Mouse (Mus musculus) left cerebral cortex, postnatal 36 days (tissue): ENCODE measurements around the gene Slc2a3. TPM values are rescaled to one million over a fixed set of nuclear protein-coding genes. Genes with fewer than 3 reads are reported as not detected.
"Not testable (repeated sequence)": the region's sequence is repeated elsewhere in the genome, so short reads cannot be mapped to it uniquely, and the experiment has no call there.

Experiments used
- DNase-seq, 2 experiments: peaks; one replicate each; pipeline ENCODE4 v3.0.0; 2021 to 2022; ENCODE audit warnings: low spot score in 2 of 2, mixed read lengths in 1 of 2
- intact Hi-C: fragments of 180-260 bp; cut with DNase I; formaldehyde crosslinking; loops from one replicate; pipeline ENCODE4 v1.15.1; 2025
- total RNA-seq, 2 experiments: library from RNA; stranded (reverse); gene quantifications; 2 replicates each; pipeline ENCODE4 v1.2.3; 2021

The Slc2a3 gene
- total RNA-seq, 2 experiments from 2014 or later: 125 to 138 TPM

DNA sequence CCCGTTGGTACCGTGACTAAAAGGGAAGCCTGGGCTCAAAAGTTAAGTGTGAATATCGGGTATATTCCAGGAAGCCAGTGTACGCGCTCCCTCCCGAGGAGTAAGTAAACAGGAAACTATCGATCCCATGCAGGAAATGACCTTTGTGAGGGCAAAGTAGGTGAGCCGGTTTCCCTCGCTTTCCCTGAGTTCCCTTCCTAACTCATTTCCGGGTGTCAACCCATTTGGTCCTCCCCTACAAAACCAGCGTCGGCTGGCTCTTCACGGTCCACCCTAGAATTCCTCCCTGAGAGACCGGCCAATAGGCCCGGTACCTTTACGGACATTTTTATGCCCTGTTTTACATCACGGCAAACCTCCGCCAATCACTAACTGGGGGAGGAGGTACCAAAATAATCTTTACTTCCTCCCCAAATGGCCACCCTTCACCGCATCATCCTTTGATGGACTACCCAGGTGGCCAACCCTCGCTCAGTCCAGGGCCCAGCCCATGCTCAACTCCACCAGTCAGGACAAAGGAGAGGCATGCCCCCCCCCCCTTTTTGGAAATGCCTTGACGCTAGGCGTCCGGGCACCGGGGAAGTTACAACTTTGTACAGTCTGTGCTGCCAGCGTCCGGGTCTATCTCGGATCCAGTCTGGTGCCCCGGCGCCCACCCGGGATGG, 9.3 kb upstream of the Slc2a3 start:
- intact Hi-C loops: loop anchor here (1.0 to 5.0 kb wide), 3 partner anchors 9 to 62 kb away; partner anchors contain the start of genes Foxj2 and Necap1
- peak; percentile 95 to 97 for DNase-seq

DNA sequence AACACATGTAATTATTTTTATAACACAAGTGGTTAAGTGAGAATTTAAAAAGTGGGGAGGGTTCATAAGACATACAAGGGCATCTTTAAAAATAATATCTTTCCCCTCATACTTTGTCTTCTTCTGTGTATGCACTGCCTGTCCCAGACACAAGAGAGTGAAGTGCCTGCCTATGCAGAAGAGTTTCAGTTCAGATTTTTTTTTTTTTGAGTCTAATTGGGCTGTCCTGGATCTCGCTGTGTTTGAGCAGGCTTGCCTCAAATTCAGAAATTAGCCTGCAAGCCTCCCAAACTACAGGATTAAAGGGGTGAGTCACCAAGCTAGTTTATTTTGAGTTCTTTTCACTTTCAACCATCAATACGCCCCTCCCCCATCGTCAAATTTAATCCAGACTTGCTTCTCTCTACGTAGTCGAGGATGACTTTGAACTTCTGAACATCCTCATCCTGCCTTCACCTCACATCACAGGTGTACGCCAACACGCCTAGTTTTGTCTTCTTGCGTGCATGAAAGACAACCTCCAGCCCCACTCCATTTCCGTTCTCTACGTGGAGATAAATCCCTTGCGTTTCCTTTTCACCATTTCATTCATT, 8.7 kb upstream of the Slc2a3 start:
- DNase-seq: no peak
- intact Hi-C loops: loop anchor here (5.0 kb wide), 2 partner anchors 48 to 62 kb away; partner anchors contain the start of gene Necap1

DNA sequence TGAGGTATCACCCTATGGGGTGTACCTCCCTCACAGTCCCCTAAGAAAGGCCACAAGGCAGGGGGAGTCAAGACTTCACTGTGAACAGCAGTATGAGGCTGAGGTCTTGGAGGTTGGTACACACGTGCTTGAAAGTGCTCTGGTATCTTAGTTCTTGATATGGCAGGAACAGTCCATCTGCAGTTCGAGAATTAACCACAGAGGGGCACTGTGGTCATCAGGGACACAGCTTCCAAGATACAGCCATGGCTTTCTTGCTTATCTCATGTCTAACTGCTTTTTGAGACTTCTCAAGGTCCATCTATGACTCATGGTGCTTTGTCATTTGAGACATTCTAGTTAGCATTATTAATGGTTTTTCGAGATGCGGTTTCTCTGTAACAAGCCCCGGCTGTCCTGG, 3.0 kb upstream of the Slc2a3 start:
- intact Hi-C loops: loop anchor here (5.0 kb wide), 1 partner anchor 62 kb away; no protein-coding TSS in a partner anchor
- DNase-seq: peak; percentile 61 to 77

DNA sequence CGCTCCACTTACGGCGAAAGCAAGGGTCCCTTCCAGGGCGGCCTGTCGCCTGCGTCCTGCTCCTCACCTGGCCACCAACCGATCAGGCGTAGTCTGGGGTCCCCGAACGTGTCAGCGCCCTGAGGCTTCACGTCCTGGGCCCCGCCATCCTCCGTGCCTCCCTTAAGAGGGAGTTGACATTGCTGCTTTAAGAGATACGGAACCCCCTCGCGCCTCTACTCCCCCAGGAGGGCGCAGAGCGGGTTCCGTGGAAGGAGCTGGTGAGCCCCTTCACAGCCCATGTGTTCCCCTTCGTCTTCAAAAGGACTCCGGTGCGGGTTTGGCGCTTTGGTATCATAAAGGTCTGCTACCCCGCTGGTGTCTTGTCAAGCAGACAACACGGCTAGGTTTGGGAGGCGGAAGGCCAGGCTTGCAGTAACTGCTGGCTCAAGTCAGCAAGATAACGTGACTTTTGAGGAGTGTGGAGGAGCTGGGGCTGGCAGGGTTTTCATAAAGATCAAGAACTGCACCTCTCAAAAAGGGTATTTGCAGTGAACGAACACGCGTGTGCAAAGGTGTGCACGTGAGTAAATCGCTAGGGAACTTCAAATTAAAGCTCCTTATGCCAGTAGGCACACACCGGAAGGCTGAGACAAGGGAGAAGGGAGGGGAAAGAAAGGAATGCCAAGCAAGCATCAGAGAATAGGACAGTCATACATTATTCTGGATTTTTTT, 518 bp upstream of the Slc2a3 start:
- DNase-seq: peak; percentile 63 to 65
- intact Hi-C loops: loop anchor here (5.0 kb wide), 1 partner anchor 60 kb away; no protein-coding TSS in a partner anchor

DNA sequence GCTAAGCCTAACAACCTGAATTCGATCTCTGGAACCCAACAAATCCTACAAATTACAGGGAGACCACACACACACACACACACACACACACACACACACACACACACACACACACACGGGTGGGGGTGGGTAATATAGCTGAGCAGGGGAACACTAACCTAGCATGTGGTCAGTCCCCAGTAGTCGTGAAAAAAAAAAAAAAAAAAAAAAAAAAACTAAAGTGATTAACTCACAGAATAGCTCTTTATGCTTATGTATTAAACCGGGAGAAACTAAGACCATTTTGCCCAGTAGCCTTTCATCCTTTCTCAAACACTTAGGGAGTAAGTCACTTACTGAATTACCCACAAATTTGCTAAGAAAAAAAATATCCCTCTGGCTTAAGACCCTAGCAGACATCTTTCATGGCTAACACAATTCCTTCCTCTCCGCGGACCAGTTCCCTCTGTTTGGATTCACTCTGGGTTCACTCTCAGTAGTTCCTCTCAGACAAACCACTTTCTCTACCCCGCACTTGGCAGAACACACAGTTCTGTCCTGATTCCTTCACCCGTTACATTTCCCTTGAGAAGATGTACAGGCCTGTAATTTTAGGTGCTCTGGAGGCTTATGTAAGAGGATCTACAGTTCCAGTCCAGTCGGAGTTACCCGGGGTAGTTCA, 670 bp downstream of the Slc2a3 start:
- intact Hi-C loops: loop anchor here (5.0 kb wide), 1 partner anchor 58 kb away; no protein-coding TSS in a partner anchor
- DNase-seq: peak; percentile 79 to 83

DNA sequence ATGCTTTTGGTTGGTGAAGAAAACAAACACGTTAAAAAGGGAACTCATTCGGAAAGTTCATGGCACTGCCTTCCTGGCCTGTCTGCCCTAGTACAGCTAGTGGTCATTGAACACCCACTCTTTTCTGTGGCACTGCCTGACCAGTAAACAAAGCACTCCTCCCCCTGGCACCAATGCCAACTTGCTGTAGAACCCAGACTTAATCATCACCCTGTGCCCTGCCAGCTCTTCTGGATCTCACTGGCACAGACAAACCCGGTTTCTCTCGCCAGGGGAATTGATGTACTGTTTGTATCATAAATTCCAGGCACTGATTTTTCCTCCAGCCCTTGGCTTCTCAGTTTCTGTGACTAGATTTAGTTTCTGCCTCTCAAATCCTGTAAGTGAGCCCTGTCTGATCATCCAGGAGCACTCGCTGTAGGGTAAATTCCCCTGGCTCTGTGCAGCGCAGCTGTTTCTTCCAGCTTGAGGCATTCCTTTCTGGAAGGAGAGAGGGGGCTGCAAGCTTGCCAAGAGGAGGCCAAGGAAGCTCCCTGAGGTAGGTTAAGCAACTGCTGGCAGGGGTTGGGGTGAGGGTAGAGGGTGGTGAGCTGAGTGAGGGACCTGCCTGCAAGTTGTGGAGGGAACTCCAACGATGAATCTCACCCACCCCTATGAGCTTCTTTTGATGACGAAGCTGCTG, 6.0 kb downstream of the Slc2a3 start:
- intact Hi-C loops: no loop called here
- DNase-seq: peak in 1 of 2 experiments; percentile 13

DNA sequence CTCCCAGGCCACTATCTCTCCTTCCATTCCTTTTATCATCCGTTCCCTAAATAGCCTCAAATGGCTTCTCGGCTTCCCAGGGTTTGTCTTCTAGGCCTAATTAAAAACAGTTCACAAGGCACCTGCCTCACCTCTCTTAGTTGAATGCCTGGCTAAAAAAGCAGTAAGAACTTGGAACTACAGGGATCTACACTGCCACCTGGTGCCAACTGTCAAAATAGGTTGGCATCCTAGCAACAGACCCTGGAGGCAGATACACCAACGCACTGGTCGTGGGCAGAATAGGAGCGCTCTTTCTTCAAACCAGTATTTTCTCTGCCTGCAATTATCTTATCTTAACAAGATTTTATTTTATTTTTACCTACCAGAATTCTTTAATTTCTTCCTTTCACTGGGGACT, 15.2 kb downstream of the Slc2a3 start:
- intact Hi-C loops: loop anchor here (1.0 to 5.0 kb wide), 3 partner anchors 21 to 119 kb away; no protein-coding TSS in a partner anchor

DNA sequence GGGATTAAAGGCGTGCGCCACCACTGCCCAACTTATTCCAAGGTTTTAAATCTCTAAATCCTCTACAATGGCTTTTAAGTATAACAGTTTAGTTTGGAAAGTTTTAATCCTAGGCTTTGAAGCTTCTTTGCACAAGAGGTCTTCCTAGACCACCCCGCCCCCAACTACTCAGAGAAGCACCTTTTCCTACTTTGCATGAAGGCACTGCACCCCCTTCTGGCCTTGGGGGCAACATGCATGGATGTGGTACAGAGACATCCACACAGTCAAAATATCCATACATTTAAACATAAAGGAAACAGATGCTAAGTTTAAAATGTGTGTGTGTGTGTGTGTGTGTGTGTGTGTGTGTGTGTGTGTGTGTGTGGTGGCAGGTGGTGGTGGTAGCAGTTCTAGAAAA, 16.6 kb downstream of the Slc2a3 start:
- no peak for DNase-seq
- intact Hi-C loops: loop anchor here (5.0 kb wide), 1 partner anchor 118 kb away; no protein-coding TSS in a partner anchor

More for the DNA sequence above, 15.2 kb downstream of the Slc2a3 start:
- peak; percentile 72 to 76 for DNase-seq

DNA sequence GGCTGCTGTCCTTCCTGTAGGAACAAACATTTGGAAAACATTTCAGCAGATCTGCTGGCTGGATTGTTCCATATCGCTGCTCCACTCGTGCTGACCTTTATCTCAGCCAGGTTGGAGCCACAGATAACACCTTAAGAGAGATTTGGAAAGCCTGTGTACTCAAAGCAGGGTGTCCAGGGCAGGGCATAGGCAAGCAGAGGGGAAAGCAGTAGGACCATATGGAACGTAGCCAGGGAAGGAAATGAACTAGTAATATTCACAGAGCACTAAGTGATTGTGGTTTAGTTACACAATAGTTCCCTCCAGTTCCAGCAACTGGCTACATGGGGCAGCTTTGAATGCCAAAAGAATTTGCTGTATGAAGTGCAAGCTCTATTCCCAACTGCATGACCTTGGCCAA, 19.3 kb downstream of the Slc2a3 start:
- no peak for DNase-seq
- intact Hi-C loops: no loop called here

DNA sequence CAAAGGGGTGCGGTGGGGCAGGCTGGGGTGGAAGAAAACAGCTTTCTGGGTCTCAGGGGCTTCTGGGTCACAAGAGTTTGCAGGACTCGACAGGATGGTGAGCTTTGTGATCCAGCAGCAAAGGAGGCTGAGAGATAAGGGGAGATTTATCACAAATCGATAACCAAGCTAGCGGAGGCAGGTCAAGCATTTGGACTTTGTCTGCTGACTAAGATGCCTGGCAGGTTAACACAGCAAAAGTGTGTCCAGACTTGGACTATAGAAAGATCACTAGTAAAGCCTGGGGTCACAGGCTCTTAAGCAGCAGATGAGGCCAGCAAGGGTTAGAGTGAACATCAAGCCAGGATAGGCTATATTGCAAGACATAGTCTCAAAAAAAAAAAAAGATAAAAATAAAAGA, 20.3 kb downstream of the Slc2a3 start:
- intact Hi-C loops: no loop called here
- DNase-seq: no peak

DNA sequence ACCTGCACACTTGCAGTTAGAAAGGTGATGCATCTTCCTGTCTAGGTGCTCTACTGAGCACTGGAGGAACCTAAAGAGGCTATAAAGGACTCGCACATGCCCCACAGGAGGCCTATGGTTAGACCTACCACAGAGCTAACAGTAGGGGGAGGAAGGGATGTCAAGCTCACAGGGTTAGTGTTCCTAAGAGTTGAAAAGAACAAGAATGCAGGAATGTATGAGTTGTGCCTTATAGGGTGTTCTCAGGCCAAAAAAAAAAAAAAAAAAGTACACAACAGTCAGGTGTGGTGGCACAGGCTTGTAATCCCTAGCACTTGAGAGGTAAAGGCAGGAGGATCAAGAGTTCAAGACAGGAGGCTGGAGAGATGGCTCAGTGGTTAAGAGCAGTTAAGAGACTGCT, 21.5 kb downstream of the Slc2a3 start:
- intact Hi-C loops: no loop called here
- DNase-seq: no peak

DNA sequence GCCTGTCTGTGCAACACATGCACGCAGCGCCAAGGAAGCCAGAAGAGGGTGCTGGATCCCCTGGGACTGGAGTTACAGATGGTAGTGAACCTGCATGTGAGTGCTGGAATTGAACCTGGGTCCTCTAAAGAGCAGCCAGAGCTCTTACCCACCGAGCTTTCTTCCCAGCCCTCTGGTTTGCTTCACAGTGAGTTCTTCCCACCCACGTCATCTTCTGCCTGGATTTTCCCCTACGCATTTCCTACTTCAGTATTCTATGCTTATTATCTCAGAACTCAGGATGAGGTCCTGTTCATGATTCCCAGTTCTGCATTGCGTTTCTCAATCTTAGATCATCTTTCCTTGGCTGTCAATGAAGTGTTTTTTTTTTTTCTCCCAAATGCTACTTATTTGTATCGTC, 25.4 kb downstream of the Slc2a3 start:
- DNase-seq: no peak
- intact Hi-C loops: no loop called here

DNA sequence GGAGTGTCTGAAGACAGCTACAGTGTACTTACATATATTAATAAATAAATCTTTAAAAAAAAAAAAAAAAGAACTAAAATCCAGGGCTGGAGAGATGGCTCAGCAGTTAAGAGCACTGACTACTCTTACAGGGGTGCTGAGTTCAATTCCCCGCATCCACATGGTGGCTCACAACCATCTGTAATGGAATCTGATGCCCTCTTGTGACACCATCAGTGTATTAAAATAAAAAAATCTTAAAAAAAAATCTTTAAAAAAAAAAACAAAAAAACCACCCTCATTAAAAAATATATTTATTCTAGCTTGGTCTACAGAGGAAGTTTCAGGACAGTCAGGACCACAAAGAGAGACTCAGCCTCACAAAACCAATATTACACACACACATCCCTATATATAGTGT, 27.1 kb downstream of the Slc2a3 start:
- DNase-seq: no peak
- intact Hi-C loops: no loop called here

DNA sequence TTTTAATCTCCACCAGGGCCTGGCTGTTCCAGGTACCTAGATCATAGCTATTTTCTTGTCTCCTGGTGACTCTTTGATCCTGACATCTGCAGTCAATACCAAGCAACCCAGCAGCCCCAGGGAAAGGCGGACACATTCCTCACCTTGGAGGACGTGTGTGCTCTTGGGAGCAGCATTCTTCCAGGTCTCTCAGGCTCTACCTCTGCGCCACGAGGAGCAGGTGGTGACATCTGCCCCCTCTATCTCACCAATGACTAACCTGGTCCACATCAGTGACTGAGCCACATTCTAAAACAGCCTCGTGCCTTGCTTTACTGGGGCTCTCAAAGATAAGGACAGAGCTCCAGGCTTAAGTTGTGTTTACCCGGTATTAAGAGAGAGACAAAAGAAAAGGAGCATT, 28.7 kb downstream of the Slc2a3 start:
- intact Hi-C loops: no loop called here
- DNase-seq: no peak

DNA sequence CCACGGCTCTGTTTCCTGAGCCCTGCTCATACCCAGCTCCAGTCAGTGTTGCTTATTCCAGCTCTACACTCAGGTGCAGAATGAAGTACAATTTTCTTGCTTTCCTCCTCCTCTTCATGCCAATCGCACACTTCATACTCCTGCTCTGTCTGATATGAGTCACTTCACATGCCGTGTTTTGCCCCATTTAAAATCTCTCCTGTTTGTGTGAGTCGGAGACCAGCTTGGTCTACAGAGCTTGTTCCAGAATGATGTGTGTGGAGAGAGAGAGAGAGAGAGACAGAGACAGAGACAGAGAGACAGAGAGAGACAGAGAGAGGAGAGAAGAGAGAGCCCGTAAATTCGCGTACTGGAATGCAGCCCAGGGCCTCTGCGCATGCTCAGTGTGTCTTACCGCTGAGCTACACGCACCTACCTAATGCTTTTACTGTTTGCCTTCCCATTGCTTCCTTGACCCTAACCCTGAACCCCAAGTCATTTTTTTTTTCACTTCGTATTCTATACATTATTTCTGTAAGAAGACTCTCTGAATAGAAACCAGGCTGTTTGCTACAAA, 30.6 kb downstream of the Slc2a3 start:
- intact Hi-C loops: no loop called here
- no peak for DNase-seq

DNA sequence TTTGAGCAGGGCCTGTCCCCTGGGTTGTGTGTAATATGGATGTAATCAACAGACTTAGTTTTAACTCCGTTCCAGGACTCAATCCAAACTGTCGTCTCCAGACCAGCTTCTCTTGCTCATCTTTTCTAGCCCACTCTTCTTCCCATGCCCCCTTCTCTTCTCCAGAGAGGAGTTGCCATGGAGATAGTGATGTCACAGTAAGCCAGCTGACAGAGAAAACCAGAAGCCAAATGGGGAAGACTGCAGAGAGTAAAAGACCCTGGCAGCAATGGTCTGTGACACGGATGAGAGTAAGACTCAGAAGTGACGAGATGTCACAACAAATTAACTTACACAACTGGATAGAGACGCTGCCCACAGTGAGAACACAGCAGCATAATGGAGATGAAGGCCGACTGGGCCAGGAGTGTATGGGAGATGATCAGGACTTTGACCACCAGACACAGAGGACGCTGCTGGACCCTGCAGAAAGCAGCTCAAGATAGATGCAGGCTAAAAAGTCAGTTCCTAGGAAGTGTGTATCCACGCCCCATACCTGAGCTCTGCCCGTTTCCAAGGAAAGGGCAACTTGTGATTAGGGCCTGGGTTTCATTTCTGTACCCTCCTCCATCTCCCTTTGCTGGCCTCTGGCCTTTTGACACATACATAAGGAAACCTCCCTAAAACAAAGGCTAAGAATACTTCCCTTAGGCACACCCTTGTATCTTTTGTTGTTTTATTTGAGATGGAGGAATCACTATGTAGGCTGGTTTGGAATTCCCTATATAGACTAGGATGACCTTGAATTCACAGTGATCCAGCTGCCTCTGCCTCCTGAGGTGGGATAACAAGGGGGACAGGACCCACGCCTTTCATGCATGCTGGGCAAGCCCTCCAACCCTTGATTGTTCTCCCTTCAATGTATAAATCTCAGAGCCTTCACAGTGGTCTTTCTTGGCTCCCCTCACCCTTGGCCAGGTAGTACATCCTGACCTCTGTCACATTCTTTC, 31.4 kb downstream of the Slc2a3 start:
- intact Hi-C loops: no loop called here
- peak in 1 of 2 experiments; percentile 21 for DNase-seq

DNA sequence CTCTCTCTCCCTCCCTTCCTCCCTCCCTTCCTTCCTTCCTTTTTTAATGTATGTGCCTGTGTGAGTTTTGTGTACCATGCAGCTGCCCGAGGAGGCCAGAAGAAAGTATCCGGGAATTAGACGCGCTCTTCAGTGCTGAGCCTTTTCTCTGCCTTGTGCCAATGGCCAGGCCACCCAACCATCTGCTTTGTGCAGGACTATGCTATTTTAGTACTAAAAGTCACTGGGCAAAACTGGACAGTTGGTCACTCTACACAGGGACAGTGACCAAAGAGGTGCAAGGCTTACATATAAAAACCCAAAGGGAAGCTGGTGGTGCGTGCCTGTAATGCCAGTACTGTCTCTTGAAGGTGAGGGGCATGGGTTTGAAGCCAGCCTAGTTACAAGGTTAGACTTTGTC, 33.2 kb downstream of the Slc2a3 start:
- no peak for DNase-seq
- intact Hi-C loops: no loop called here

DNA sequence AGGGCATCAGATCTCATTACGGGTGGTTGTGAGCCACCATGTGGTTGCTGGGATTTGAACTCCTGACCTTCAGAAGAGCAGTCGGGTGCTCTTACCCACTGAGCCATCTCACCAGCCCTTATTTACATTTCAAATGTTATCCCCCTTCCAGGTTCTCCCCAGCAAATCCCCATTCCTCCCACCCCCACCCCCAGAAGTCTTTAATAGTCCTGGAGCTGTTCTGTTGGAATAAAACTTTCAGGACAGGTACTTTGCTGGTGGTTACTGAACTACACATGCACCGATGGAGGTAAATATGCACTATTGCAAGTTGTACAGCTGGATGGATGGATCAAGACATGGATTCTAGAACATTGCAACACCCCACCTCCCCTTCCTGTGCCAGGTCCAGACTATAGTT, 34.4 kb downstream of the Slc2a3 start:
- DNase-seq, intact Hi-C loops: not testable (repeated sequence)
